Mouse (Mus musculus) 3134 (cell line): ENCODE measurements around the gene Rsad1.

ENCODE experiments used
- DNase-seq: peaks from one replicate; pipeline ENCODE4 v3.0.0-alpha.2; 2011; ENCODE audit warnings: low spot score; ENCODE audit not compliant: insufficient read length; ENCODE audit errors: extremely low read depth

Rsad1 gene

DNA sequence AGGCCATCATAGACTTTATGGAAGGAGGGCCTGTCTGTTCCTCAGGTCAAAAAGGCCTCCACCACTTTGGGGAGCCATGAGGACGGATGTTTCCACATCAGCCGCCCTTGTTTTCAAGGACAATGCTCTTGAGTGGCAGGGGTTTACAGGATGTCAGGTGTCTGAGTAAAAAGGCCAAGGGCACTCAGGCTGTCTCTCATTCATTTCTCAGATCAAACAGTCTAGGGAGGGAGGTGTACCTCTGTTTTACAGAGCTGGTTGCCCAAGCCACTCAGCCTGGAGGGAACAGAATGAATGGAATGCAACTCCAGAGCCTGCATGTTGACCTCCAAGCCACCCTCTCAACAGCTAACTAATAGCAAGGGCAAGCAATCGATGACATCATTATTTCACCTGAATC is 53.6 kb downstream of the Rsad1 start:
- DNase-seq, result no peak

DNA sequence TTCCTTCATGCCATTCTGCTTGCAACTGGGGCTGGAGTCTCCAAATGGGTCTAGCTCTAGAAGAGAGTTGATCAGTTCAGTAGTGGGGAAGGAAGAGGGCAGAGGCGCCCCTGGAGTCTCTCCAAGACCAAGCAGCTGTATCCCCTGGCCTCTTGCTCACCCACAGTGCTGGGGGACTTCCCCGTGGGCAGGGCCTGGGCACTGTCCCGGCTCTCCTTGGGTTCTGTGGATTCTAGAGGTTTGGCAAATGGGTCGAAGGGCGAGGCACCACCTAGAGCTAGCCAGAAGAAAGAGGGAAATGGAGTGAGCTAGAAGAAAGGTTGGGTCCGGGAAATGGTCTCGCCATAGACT is 57.3 kb downstream of the Rsad1 start:
- no peak for DNase-seq

DNA sequence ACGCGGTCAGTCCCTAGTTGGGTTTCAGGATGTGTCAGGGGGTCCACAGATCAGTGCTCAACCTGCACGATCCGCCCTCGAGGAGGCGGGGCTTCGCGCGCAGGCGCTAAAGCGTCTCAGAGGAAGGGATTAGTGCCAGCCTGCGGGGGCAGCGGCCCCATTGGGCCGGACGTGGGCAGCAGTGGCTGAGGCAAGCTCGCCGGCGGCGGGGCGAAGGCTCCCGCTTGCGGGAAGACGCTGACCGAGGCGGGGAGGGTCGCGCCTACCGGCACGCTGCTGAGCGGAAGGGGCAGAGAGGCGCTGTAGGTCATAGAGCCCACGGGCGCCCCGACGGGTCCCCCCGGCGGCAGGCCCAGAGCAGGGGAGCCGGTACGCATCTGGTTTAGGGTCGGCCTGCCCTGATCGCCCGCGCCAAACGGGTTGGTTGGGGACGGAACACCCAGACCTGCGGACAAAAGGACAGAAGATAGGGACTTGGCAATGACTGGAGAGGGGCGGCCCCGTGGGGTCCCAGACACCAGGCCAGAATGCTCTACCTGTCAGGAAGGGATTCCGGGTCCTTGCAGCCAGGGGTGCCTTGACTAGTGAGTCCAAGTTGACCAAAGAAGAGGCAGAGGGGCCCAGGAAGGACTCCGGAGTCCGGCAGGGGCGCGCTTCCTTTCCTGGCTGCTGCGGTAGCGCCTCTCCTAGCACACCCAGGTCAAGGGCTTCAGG is 57.9 kb downstream of the Rsad1 start:
- DNase-seq, result no peak
